Mouse (Mus musculus) brain, embryonic 14.5 days (tissue): Measurements from ENCODE around the gene Tmppe. TPM values are rescaled to one million over a fixed set of nuclear protein-coding genes. Genes with fewer than 3 reads are reported as not detected.

Experiments used
- DNase-seq: peaks from one replicate; pipeline ENCODE4 v3.0.0-alpha.2; 2011; ENCODE audit warnings: low read depth
- CTCF ChIP-seq: fragments of 200-500 bp; IDR thresholded peaks from 2 replicates; pipeline ENCODE4 v1.5.1; 2012; ENCODE audit warnings: inconsistent platforms, mild to moderate bottlenecking, moderate library complexity, borderline replicate concordance; ENCODE audit not compliant: insufficient read depth, insufficient read length; ENCODE audit errors: extremely low read depth
- POLR2A ChIP-seq: fragments of 200-500 bp; IDR thresholded peaks from 2 replicates; pipeline ENCODE4 v1.6.1; 2012; ENCODE audit warnings: mild to moderate bottlenecking, inconsistent platforms, borderline replicate concordance; ENCODE audit not compliant: poor library complexity, insufficient read depth, insufficient read length, severe bottlenecking; ENCODE audit errors: extremely low read depth
- polyA plus RNA-seq: library from polyadenylated mRNA; depleted of rRNA; stranded (reverse); fragments of >200 nt; gene quantifications from 2 replicates; pipeline ENCODE4 v1.2.3, GENCODE M21; 2012; rRNA removed

Gene Tmppe
- polyA plus RNA-seq, 1 experiment = 4.9 TPM

DNA sequence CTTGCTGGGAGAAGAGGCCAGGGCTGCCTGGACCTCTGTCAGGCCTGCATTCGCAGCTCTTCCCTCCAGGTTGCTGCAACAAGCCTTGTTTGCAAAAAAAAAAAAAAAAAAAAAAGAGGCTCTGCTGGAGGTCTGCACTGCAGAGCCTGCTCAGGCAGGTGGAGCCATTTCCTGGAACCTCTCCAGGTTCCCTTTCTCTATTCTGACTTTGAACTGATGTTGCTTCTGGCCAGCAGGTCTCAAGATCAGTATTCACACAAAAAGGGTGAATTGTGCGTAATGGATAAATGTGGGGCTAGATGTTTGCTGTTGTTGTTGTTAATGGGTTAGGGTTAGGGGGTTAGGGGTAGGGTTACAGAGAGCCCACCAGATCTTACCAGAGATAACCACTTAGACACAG lies 34.8 kb downstream of the Tmppe start:
- TF ChIP-seq CTCF (no peak), POLR2A (no peak)
- DNase-seq = no peak

DNA sequence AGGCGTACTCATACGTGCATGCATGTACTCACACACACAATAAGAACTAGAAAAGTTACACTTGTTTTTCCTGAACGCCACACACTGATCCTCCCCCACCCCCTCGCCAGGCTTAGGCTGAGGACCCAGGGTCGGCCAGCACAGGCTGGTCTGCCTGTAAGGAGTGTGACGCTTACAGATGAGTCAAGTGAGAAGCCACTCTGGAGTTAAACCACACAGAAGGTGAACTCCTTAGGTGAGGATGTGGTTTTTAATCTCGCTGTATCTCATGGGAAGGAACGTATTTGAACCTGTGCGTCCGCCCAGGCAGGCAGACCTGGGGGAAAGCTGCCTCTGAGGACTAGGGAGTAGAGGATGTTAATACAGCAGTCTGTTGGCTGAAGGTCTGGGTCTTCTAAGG lies 39.6 kb downstream of the Tmppe start:
- no peak for DNase-seq
- TF ChIP-seq CTCF (no peak), POLR2A (no peak)

DNA sequence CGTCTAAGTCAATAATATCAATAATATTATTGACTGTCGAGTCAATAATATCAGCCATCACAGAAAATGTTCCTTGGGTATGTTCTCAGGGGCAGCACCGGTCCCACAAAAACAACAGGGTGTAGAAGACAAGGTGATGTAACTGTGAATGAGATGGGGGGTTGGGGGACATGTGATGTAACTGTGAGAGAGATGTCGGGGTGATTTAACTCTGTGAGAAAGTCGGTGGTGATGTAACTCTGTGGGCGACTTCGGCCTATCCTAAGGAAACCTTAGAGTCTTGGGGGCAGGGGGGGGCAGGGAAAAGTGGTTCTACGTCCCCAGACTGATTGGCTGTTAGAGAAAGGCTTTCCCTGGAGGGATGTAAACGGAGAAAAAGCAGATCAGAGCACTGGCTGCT lies 41.3 kb downstream of the Tmppe start:
- TF ChIP-seq POLR2A (no peak), CTCF (no peak)

DNA sequence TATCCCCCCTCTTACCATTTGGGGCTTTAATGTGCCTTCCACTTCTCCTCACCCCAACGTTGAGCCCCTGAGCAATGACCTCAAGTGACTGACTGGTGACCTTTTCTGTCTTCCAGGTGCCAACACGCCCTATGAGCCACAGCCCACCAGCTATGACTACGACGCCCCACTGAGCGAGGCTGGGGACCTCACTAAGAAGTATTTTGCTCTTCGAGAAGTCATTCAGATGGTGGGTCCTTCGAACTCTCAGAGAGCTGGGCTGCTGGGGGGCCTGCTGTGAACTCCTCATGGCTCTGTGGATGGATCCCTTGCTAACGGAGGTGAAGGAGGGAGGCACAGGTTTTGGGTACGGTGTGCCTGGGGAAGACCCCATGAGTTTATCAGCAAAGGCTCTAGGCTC lies 42.0 kb downstream of the Tmppe start:
- no peak for TF ChIP-seq POLR2A
- TF ChIP-seq CTCF = no peak
- no peak for DNase-seq

More for the DNA sequence above, 41.3 kb downstream of the Tmppe start:
- DNase-seq = no peak

DNA sequence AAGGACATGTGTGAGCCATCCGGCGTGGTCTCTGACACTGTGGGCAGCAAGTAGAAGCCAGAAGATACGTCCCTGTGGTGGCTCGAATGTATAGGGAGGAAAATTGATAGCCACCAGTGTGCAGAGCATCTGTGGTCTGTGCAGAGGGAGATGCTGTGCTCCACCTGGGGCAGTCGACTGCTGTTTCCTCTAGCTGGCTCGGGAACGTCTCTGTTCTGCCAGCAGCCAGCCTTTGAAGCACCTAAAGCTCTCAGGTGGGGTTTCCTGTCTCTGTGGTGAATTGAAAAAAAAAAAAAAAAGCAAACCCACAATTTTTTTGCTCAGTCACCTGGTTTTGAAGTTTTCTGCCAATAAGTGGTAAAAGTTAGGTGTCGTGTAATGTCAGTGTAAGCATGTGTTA lies 42.4 kb downstream of the Tmppe start:
- no peak for DNase-seq

DNA sequence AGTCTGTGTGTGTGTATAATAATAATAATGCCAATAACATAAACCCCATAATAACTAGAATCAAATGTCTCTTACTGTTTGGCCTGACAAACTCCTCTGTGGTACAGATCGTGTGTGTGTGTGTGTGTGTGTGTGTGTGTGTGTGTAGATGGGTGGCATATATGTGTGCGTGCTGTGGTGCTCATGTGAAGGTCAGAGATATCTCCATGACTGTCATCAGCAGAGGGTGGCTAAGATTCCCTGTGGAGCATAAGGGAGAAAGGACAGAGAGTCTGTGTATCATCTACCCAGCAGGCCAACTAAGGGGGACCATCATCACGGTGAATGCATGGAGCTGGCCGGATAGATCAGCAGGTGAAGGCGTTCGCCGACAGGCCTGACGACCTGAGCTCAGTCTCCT lies 46.0 kb downstream of the Tmppe start:
- no peak for DNase-seq
- no peak for TF ChIP-seq POLR2A
- TF ChIP-seq CTCF = no peak

More for the DNA sequence above, 42.4 kb downstream of the Tmppe start:
- no peak for TF ChIP-seq POLR2A
- no peak for TF ChIP-seq CTCF

DNA sequence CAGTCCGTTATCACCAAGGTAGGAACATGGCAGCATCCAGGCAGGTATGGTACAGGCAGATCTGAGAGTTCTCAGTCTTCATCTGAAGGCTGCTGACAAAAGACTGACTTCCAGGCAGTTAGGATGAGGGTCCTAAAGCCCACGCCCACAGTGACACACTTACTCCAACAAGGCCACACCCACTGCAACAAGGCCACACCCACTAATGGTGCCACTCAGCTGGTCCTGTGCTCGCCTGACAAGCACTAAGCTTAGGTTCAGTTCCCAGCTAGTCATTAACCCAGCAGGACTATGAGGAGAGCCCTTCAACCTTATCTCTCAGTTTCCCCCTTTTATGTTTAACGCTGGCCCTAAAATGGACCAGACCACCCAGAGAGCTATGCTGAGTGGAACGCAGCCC lies 47.8 kb downstream of the Tmppe start:
- TF ChIP-seq POLR2A (no peak), CTCF (no peak)
- DNase-seq = no peak

DNA sequence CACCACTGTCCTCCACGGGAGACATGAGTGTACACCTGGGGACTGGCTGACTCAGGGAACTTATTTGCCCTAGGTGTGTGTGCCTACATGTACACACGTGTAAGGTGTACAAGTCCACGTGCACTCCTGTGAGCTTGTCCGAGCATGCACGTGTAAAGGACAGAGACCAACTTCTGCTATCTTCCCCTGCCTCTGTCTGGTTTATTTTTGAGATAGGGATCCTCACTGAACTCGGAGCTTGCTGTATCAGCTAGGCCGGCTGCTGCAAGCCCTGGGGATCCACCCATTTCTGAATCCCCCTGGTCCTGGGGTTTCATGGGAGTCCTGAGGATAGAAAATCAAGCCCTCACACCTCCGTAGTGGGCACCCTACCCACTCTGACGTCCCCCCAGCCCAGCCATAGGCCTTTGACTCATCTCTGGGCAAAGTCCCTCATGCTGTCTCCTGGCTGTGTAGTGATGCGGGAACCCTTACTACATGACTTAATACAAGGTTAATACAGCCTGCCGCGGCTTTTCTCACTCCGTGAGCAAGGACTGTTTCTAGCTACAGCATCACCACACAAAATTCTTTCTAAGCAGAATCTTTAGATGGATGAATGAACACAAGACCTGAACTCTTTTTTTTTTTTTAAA lies 48.3 kb downstream of the Tmppe start:
- TF ChIP-seq CTCF (no peak), POLR2A (no peak)

DNA sequence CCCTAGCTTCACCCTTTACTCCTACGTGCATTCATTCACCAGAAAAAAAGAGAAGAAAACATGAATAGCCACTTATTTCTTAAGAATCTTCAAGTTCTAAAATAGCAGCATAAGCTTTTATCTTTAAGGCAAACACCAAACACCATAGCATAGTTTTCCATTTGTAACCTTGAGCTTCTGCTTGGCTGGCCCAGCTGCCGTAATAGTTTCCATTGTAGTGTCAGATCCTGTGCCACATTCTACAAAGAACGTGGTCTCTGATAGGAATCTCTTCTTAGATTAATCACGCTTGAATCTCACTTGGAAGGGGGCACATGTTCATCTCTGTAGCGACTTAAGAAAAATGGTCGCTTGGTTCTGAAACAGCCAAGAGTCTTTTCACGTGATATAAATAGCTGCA lies 50.7 kb downstream of the Tmppe start:
- no peak for TF ChIP-seq CTCF
- no peak for TF ChIP-seq POLR2A
- no peak for DNase-seq

More for the DNA sequence above, 48.3 kb downstream of the Tmppe start:
- no peak for DNase-seq

DNA sequence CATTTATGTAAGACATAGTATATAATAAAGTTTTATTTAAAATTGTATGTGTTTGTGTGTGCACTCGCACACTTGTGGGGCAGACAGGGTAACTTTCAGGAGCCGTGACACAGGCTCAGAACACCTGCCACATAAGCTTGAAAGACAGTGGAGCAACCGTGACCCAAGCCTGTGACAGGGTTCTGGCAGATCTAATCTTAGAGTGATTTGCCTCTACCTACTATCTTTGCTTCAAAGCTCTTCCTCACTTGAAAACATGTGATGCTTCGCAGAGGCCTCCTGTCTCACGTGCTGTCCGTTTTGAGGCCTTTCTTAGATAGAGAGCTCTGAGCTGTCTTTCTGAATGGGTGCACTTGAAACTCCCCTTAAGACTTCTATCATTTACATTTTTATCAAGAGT lies 51.5 kb downstream of the Tmppe start:
- TF ChIP-seq CTCF = no peak
- TF ChIP-seq POLR2A = no peak
- DNase-seq = no peak

DNA sequence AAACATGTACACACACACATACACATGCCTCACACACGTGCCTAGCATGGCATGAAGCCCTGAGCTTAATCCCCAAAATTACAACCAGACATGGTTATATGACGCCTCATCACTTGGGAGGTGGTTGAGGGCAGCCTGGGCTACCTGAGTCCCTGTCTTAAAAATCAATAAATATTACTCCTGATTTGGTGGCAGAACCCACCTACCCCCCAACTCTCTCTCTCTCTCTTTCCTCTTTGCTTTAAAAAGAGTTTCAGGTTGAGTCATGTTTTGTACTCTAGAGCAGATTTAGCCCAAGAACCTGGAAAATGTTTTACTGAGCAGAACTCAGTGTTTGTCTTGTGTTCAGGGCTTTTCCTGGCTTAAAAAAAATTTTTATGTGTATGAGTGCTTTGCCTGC lies 54.5 kb downstream of the Tmppe start:
- TF ChIP-seq POLR2A = no peak
- no peak for TF ChIP-seq CTCF
- no peak for DNase-seq

Other genes starting within 250 kb of the Tmppe start
- not detected in 2 replicates for gene Bcl2a1c, start 71.0 kb upstream of the Tmppe start, polyA plus RNA-seq
- 26.2 and 32.6 TPM in 2 replicates for gene Crtap, start 10.4 kb upstream of the Tmppe start, polyA plus RNA-seq
- gene Glb1, start within 50 bp of the Tmppe start, polyA plus RNA-seq = 25.3 and 27.4 TPM in 2 replicates
- gene Ccr4, start 103.8 kb downstream of the Tmppe start, polyA plus RNA-seq = 0.05 TPM in 1 of 2 replicates, not detected in the other
- gene C130032M10Rik, start 114.6 kb downstream of the Tmppe start, polyA plus RNA-seq = not detected in 2 replicates
- gene Trim71, start 163.3 kb downstream of the Tmppe start, polyA plus RNA-seq = 0.13 and 0.31 TPM in 2 replicates
- gene Cnot10, start 239.1 kb downstream of the Tmppe start, polyA plus RNA-seq = 64.4 and 67.7 TPM in 2 replicates